Mouse (Mus musculus): ENCODE measurements at regions not wholly inside any gene's neighbourhood (a gene's known extent, or its start where the extent isn't known, plus 50 kb on each side); places are given as distances from the start of the nearest gene placed in this dataset.

DNA sequence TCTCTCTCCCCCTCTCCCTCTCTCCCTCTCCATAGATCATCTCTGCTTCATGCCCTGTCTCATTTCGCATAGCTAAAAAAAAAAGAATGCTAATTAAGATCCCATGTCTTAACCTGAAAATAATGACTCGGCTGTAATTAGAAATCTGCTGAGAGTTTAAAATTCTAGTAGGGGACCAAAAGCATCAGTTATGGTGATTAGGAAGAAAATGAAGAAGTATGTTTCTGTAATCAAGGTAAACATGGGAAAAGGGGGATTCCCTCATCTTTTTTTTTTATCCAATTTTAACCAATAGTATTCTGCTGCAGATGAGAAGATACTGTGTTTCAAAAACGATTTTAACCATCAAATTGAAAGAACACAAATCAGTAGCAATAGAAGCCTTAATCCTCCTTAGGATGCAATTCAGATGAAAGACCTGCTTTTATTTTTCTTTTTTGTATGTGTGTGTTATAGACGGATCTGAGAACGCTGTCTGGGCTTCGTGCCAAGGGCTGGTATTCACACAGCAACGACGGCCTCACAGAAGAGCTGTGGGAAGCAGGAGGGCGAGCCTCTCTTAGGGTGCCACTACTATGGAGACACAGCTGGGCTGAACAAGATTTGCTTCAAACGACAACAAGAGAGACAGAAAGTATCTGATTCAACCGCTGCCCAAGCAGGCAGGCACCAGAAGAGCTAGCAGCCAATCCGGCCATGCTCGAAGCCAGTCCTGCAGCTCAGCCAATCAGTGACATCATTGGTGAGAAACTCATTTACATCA is 223.2 kb downstream of the Usp25 start:
- no peak for DNase-seq (ENCODE audit: low spot score in 2 of 2)

DNA sequence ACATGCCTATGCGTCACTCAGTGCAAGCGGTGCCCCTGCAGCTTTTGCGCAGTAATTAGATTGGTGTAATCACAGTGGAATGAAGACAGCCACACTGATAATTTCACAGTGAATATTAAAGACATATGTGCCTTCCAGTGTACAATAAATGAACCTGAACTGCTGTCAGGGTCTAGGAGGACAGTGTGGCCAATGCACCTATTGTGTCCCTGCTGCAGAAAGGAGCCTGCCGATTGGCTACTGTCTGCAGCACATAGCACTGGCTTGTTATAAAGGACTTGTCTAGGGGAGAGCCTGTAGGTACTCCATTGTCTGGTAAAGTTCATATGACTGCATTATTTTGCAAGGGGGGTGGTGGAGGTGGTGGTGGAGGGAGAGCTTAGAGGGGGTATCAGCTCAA is 222.5 kb downstream of the Usp25 start:
- DNase-seq (ENCODE audit: low spot score in 2 of 2): no peak

DNA sequence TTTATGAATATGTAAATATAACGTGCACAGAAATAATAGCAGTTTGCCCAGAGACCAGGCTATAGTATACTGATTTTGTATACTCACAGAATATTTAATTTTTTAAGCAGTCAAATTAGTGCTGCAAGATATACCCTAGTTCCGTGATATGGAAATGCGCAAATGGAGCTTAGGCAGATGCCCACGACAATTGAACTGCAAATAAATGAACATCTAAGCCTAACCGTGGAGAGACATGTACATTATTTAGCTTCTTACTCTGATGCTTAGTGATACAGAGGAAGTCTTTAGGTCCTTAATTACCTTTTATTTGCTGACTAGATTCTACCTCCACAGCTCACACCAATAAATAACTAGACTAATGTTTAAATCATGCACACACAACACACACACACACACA is 221.9 kb downstream of the Usp25 start:
- DNase-seq (ENCODE audit: low spot score in 2 of 2): no peak

Data from heart, adult 9 months (tissue).